Mouse (Mus musculus): ENCODE measurements around the gene Ntrk1.
"Not testable (repeated sequence)": the region's sequence is repeated elsewhere in the genome, so short reads cannot be mapped to it uniquely, and the experiment has no call there.

Ntrk1 gene

DNA sequence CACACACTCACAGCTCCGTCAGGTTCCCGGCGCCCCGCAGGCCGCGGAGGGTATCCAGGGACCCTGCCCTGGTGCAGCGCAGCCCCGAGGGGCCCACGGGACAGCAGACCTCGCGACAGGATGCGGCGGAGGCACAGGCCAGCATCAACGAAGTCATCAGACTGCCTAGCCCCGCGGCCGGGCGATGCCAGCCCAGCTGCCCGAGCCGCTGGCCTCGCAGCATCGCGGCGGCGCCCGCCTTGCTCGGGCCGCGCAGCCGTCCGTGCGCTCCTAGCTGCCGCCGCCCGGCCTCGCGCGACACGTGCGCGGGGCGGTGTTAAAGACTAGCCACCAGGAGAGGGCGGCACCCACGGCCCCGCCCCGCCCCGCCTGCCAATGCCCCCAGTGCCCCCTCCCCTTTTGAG, at the start of gene Ntrk1:
TSS of gene Ntrk1 (minus strand) at position 241 of the 404 bp plus-strand sequence.
- DNase-seq = no peak

- no peak for DNase-seq
Measured at GRCm38 (mm10) chr3:87840858-87841257, 45.9 kb upstream of the Ntrk1 start.

- peak; percentile 78 for DNase-seq
Measured at GRCm38 (mm10) chr3:87838622-87839021, 43.7 kb upstream of the Ntrk1 start.

- no peak for DNase-seq
Measured at GRCm38 (mm10) chr3:87833482-87833881, 38.5 kb upstream of the Ntrk1 start.

GRCm38 (mm10) chr3:87832109-87832859, 37.3 kb upstream of the Ntrk1 start:
- no peak for DNase-seq

- DNase-seq = no peak
Measured at GRCm38 (mm10) chr3:87829025-87829424, 34.1 kb upstream of the Ntrk1 start.

DNA sequence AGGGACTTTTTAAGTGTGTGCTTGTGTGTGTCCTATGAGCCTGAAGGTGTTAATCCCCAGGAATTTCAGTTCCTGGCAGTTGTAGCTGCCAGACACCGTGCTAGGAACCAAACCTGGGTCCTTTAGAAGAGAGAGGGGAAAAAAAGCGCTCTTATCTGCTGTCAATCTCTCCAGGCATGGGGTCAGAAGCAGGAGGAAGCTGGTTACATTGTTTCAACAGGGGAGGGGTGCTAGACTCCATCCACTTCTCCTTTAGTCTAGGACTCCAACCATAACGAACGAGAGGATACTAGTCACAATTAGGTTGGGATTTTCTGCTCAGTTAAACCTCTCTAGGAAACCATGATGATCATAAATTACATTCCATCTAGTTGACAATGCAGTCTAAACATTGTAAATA, 33.5 kb upstream of the Ntrk1 start:
- no peak for DNase-seq

DNA sequence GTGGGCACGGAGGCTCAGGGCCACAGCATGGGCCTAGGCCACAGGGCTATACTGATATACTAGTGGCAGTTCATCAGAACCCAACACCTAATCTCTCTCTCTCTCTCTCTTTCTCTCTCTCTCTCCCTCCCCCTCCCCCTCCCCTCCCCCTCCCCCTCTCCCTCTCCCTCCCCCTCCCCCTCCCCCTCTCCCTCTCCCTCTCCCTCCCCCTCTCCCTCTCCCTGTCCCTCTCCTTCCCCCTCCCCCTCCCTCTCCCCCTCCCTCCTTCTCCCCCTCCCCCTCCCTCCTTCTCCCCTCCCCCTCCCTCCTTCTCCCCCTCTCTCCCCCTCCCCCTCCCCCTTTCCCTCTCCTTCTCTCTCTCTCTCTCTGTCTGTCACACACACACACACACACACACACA, 29.2 kb upstream of the Ntrk1 start, which contains the start of gene Pear1:
TSS of gene Pear1 (minus strand) at position 101 of the 400 bp plus-strand sequence.
- DNase-seq = not testable (repeated sequence)

- no peak for DNase-seq
Measured at GRCm38 (mm10) chr3:87818226-87818625, 23.3 kb upstream of the Ntrk1 start.

GRCm38 (mm10) chr3:87816646-87817093, 21.7 kb upstream of the Ntrk1 start:
- DNase-seq = peak; percentile 85

- peak; percentile 29 for DNase-seq
Measured at GRCm38 (mm10) chr3:87816166-87816565, 21.2 kb upstream of the Ntrk1 start.

DNA sequence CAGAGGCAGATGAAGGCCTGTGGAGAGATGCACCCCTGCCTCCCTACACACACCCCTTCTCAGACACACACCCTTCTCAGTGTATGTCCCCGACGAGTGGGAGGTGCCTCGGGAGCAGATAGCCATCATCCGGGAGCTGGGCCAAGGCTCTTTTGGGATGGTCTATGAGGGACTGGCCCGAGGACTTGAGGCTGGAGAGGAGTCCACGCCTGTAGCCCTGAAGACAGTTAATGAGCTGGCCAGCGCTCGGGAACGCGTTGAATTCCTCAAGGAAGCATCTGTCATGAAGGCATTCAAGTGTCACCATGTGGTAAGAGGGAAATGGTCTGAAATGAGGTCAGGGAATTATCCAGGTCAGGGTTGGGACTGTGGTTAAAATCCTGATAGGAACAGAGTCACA, 17.9 kb upstream of the Ntrk1 start:
- peak; percentile 61 for DNase-seq

DNA sequence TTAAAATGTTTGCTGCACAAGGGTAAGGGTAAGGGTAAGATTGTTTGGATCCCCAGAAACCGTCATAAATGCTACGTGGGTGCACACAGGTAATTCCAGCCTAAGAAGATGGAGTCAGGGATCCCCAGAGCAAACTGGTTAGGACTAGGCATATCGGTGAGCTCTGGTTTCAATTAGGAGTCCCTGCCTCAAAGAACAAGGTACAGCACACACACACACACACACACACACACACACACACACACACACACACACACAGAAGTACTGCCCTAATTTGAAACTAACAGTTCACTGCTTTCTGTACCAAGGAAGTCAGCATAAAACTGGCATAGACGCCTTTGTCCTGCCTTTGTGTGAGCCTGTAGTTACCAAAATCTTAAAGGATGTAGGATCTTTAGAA, 17.5 kb upstream of the Ntrk1 start:
- no peak for DNase-seq

- DNase-seq = no peak
Measured at GRCm38 (mm10) chr3:87811297-87811696, 16.3 kb upstream of the Ntrk1 start.

DNA sequence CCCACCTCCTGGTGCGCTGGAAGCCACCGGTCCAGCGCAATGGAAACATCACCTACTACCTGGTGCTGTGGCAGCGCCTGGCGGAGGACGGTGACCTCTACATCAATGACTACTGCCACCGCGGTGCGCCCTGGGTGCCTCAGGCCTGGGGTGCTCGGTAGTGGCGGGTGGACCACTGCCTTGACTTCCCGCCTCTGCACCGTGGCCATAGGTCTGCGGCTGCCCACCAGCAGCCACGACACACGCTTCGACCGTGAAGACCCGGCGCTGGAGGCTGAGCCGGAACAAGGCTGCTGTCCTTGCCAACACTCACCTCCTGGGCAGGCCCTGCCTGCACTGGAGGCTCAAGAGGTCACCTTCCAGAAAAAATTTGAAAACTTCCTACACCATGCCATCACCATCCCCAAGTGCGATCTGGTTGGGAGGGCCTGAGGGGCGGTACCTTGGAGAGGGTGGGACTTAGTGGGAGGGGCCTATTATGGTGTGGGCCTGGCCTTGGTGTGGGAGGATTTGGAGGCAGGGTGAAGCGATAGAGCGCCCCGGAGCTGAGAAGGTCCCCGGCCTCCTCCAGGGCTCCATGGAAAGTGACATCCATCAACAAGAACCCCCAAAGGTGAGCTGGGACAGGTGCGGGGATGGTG, 14.5 kb upstream of the Ntrk1 start:
- peak; percentile 28 for DNase-seq

DNA sequence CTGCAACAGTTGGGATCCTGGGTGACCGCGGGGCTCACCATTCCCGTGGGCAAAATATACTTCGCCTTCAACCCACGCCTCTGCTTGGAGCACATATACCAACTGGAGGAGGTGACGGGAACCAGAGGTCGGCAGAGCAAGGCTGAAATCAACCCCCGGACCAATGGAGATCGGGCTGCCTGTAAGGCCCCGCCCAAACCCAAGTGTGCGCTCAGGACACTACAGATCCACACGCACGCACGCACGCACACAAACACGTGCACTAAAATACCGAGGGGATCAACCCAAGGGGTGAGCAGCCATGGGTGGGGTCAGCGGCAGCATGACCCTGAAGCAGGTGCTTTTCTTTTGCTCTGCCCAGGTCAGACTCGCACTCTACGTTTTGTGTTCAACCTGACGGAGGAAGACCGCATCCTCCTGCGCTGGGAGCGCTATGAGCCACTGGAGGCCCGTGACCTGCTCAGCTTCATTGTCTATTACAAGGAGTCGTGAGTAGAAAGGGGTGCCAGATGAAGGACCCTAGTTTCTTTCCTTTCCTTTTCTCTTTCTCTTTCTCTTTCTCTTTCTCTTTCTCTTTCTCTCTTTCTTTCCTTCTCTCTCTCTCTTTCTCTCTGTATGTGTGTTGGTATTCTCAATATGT, 9.2 kb upstream of the Ntrk1 start:
- DNase-seq = no peak

DNA sequence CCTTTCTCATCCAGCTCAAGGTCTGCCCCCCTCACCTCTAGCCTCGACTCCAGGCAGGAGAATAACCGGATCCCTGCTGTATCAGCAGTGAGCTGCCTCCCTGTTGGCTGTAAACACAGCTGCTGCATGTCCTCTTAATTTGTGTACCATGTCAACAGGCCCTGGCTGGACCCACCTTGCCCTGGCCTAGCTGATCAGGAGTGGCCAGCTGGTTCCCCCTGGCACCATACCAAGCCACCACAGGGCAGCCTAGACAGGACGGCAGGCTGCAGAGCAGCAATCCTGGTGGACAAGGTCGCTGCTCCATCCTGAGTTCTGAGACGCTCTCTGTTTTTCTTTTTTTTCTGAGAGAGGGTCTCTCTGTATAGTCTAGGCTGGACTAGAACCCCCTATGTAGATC, 6.7 kb upstream of the Ntrk1 start:
- no peak for DNase-seq

GRCm38 (mm10) chr3:87796736-87797334, 1.9 kb upstream of the Ntrk1 start, which contains the start of gene Insrr:
TSS of gene Insrr (plus strand) at chr3:87796951.
- peak; percentile 61 for DNase-seq

DNA sequence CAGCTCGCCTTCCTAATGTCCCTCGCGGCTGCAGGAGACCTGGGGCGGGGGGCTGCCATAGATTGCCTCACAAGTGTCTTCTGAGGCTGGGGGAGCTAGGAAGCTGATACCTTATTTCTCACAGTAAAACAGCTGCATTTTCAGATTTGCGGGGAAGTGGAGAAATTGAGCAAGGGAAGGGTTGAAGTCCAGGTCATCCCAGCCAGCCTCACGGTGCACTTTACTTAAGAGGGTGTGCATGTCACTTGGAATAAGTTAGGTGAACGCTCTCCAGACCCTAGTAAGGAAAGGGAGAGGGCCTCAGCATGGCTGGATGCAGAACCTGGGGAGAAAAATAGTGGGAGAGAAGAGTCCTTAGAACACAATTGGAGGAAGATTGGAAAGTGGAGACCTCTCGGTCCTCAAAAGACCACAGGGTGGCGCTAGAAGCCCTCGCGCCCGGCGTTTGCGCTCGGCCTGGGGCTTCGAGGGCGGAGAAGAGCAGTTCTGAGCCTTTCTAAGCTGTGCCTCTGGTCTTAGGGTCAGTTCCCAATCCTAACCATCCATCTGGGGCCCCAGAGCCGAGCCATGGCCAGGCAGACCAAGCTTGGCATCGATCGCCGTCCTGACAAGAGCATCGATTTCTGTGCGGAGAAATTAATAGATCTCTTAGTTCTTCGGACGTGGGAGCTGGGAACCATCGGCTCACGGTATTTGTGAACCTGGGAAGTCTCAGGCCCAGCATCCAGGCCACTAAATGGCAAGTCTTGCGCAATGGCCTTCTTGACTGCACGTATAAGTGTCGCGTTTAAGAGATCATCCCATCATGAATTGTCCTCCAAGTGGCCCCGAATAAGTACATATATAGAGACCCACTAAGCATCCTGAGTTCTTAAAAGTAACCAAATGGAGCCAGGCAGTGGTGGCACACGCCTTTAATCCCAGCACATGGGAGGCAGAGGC, 645 bp upstream of the Ntrk1 start:
- DNase-seq = peak; percentile 73

DNA sequence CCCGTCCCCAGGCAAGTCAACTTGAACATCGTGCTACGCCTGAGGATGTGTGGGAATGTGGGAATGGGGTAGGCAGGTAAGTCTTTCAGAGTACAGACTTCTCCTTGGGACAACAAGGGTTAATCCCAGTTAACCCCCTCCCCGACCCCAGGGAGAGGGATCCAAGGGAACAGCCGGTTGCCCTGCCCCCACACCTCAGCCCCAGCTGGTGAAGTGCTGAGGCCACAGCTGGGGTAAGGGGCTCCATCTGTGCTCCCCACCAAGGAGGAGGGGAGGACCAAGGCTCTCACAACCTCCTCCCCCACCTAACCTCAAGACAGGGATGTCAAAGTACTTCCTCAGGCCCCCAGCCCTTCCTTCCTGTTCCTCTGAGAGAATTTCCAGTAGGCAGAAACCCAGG, 5.2 kb downstream of the Ntrk1 start:
- DNase-seq = no peak

GRCm38 (mm10) chr3:87789248-87789647, 5.7 kb downstream of the Ntrk1 start:
- DNase-seq = no peak

GRCm38 (mm10) chr3:87785626-87786214, 9.2 kb downstream of the Ntrk1 start:
- no peak for DNase-seq
